Mouse (Mus musculus): ENCODE results near the gene 5830411N06Rik. TPM values are rescaled to one million over a fixed set of nuclear protein-coding genes. Genes with fewer than 3 reads are reported as not detected.

5830411N06Rik gene
- not detected for polyA plus RNA-seq (2014; fragmentation: Illumina TruSeq; extraction: RNeasy Lipid Tissue Mini Kit (QIAGEN cat#74804); ENCODE audit: low read depth, low replicate concordance)

GRCm38 (mm10) chr7:140247216-140247615 lies at the start of gene 5830411N06Rik:
TSS of gene 5830411N06Rik (plus strand) at chr7:140247284.

GRCm38 (mm10) chr7:140205864-140206263 lies 41.2 kb upstream of the 5830411N06Rik start, which contains the start of gene Olfr524:
TSS of gene Olfr524 (minus strand) at chr7:140205964.

GRCm38 (mm10) chr7:140217967-140218366 lies 29.1 kb upstream of the 5830411N06Rik start, which contains the start of gene Cd163l1:
TSS of gene Cd163l1 (plus strand) at chr7:140218267.

GRCm38 (mm10) chr7:140320558-140320957 lies 73.5 kb downstream of the 5830411N06Rik start, which contains the start of gene Olfr525:
TSS of gene Olfr525 (plus strand) at chr7:140320858.

GRCm38 (mm10) chr7:140333717-140334116 lies 86.6 kb downstream of the 5830411N06Rik start, which contains the start of gene Olfr527:
TSS of gene Olfr527 (plus strand) at chr7:140334017.

Other genes starting within 250 kb of the 5830411N06Rik start
- gene Zfp511, start 210.9 kb upstream of the 5830411N06Rik start, polyA plus RNA-seq (2014; fragmentation: Illumina TruSeq; extraction: RNeasy Lipid Tissue Mini Kit (QIAGEN cat#74804); ENCODE audit: low read depth, low replicate concordance), result 16.0 TPM
- gene Tubgcp2, start 210.6 kb upstream of the 5830411N06Rik start, polyA plus RNA-seq (2014; fragmentation: Illumina TruSeq; extraction: RNeasy Lipid Tissue Mini Kit (QIAGEN cat#74804); ENCODE audit: low read depth, low replicate concordance), result 19.4 TPM
- not detected for gene Msx3, start 198.2 kb upstream of the 5830411N06Rik start, polyA plus RNA-seq (2014; fragmentation: Illumina TruSeq; extraction: RNeasy Lipid Tissue Mini Kit (QIAGEN cat#74804); ENCODE audit: low read depth, low replicate concordance)
- gene Caly, start 164.7 kb upstream of the 5830411N06Rik start, polyA plus RNA-seq (2014; fragmentation: Illumina TruSeq; extraction: RNeasy Lipid Tissue Mini Kit (QIAGEN cat#74804); ENCODE audit: low read depth, low replicate concordance), result 0.79 TPM
- gene Prap1, start 153.9 kb upstream of the 5830411N06Rik start, polyA plus RNA-seq (2014; fragmentation: Illumina TruSeq; extraction: RNeasy Lipid Tissue Mini Kit (QIAGEN cat#74804); ENCODE audit: low read depth, low replicate concordance), result not detected
- 20.9 TPM for gene Fuom, start 144.8 kb upstream of the 5830411N06Rik start, polyA plus RNA-seq (2014; fragmentation: Illumina TruSeq; extraction: RNeasy Lipid Tissue Mini Kit (QIAGEN cat#74804); ENCODE audit: low read depth, low replicate concordance)
- 14.7 TPM for gene Paox, start 131.5 kb upstream of the 5830411N06Rik start, polyA plus RNA-seq (2014; fragmentation: Illumina TruSeq; extraction: RNeasy Lipid Tissue Mini Kit (QIAGEN cat#74804); ENCODE audit: low read depth, low replicate concordance)
- 181 TPM for gene Echs1, start 130.8 kb upstream of the 5830411N06Rik start, polyA plus RNA-seq (2014; fragmentation: Illumina TruSeq; extraction: RNeasy Lipid Tissue Mini Kit (QIAGEN cat#74804); ENCODE audit: low read depth, low replicate concordance)
- gene Mtg1, start 109.7 kb upstream of the 5830411N06Rik start, polyA plus RNA-seq (2014; fragmentation: Illumina TruSeq; extraction: RNeasy Lipid Tissue Mini Kit (QIAGEN cat#74804); ENCODE audit: low read depth, low replicate concordance), result 26.6 TPM
- gene Sprn, start 92.4 kb upstream of the 5830411N06Rik start, polyA plus RNA-seq (2014; fragmentation: Illumina TruSeq; extraction: RNeasy Lipid Tissue Mini Kit (QIAGEN cat#74804); ENCODE audit: low read depth, low replicate concordance), result 0.56 TPM
- gene Olfr522, start 82.5 kb upstream of the 5830411N06Rik start, polyA plus RNA-seq (2014; fragmentation: Illumina TruSeq; extraction: RNeasy Lipid Tissue Mini Kit (QIAGEN cat#74804); ENCODE audit: low read depth, low replicate concordance), result not detected
- not detected for gene Olfr523, start 74.1 kb upstream of the 5830411N06Rik start, polyA plus RNA-seq (2014; fragmentation: Illumina TruSeq; extraction: RNeasy Lipid Tissue Mini Kit (QIAGEN cat#74804); ENCODE audit: low read depth, low replicate concordance)
- gene Olfr524, start 41.3 kb upstream of the 5830411N06Rik start, polyA plus RNA-seq (2014; fragmentation: Illumina TruSeq; extraction: RNeasy Lipid Tissue Mini Kit (QIAGEN cat#74804); ENCODE audit: low read depth, low replicate concordance), result not detected
- 0.51 TPM for gene Cd163l1, start 29.0 kb upstream of the 5830411N06Rik start, polyA plus RNA-seq (2014; fragmentation: Illumina TruSeq; extraction: RNeasy Lipid Tissue Mini Kit (QIAGEN cat#74804); ENCODE audit: low read depth, low replicate concordance)
- gene Olfr525, start 73.6 kb downstream of the 5830411N06Rik start, polyA plus RNA-seq (2014; fragmentation: Illumina TruSeq; extraction: RNeasy Lipid Tissue Mini Kit (QIAGEN cat#74804); ENCODE audit: low read depth, low replicate concordance), result not detected
- gene Olfr527, start 86.7 kb downstream of the 5830411N06Rik start, polyA plus RNA-seq (2014; fragmentation: Illumina TruSeq; extraction: RNeasy Lipid Tissue Mini Kit (QIAGEN cat#74804); ENCODE audit: low read depth, low replicate concordance), result not detected
- not detected for gene Olfr60, start 114.4 kb downstream of the 5830411N06Rik start, polyA plus RNA-seq (2014; fragmentation: Illumina TruSeq; extraction: RNeasy Lipid Tissue Mini Kit (QIAGEN cat#74804); ENCODE audit: low read depth, low replicate concordance)
- gene Olfr530, start 129.0 kb downstream of the 5830411N06Rik start, polyA plus RNA-seq (2014; fragmentation: Illumina TruSeq; extraction: RNeasy Lipid Tissue Mini Kit (QIAGEN cat#74804); ENCODE audit: low read depth, low replicate concordance), result not detected
- gene Olfr531, start 155.6 kb downstream of the 5830411N06Rik start, polyA plus RNA-seq (2014; fragmentation: Illumina TruSeq; extraction: RNeasy Lipid Tissue Mini Kit (QIAGEN cat#74804); ENCODE audit: low read depth, low replicate concordance), result not detected
- not detected for gene Olfr532, start 174.4 kb downstream of the 5830411N06Rik start, polyA plus RNA-seq (2014; fragmentation: Illumina TruSeq; extraction: RNeasy Lipid Tissue Mini Kit (QIAGEN cat#74804); ENCODE audit: low read depth, low replicate concordance)
- not detected for gene Olfr533, start 216.1 kb downstream of the 5830411N06Rik start, polyA plus RNA-seq (2014; fragmentation: Illumina TruSeq; extraction: RNeasy Lipid Tissue Mini Kit (QIAGEN cat#74804); ENCODE audit: low read depth, low replicate concordance)
- gene Olfr535, start 236.9 kb downstream of the 5830411N06Rik start, polyA plus RNA-seq (2014; fragmentation: Illumina TruSeq; extraction: RNeasy Lipid Tissue Mini Kit (QIAGEN cat#74804); ENCODE audit: low read depth, low replicate concordance), result not detected